Mouse (Mus musculus): ENCODE measurements around the gene Ubtf. TPM values are rescaled to one million over a fixed set of nuclear protein-coding genes. Genes with fewer than 3 reads are reported as not detected.
"Not testable (repeated sequence)": the region's sequence is repeated elsewhere in the genome, so short reads cannot be mapped to it uniquely, and the experiment has no call there.

Ubtf gene
- 102 and 108 TPM in 2 replicates for polyA plus RNA-seq (2016; fragmentation: Nextera tagmentation; extraction: Ambion mirVana)

GRCm38 (mm10) chr11:102319410-102319792, at the start of gene Ubtf:
Gene Ubtf (minus strand): TSS chr11:102319742.
- no peaks in the 10 kb centered on the region for H3K27me3 ChIP-seq (ENCODE audit: low read depth, poor library complexity, severe bottlenecking)
- no peaks in the 10 kb centered on the region for H3K9me3 ChIP-seq (replicated peaks)
- H3K36me3 ChIP-seq, result peaks cover 15% of the 10 kb centered on the region
- DNase-seq (ENCODE audit: low spot score), result peak; percentile 83
- H3K4me1 ChIP-seq, result peaks cover 35% of the 10 kb centered on the region
- under 1% methylated on average over 25 of the region's 25 CpGs for WGBS
- H3K27ac ChIP-seq, result peak within 1 kb of the TSS; percentile 100
- peak within 1 kb of the TSS; percentile 100 for H3K4me3 ChIP-seq

GRCm38 (mm10) chr11:102369263-102369662, 49.7 kb upstream of the Ubtf start:
- Histone ChIP-seq H3K36me3 (no peaks in the 10 kb centered on the region), H3K27me3 (ENCODE audit: low read depth, poor library complexity, severe bottlenecking) (peaks cover 27% of the 10 kb centered on the region)
- no peak for DNase-seq (ENCODE audit: low spot score)

GRCm38 (mm10) chr11:102368347-102368746, 48.8 kb upstream of the Ubtf start:
- Histone ChIP-seq H3K4me1 (peaks cover 6% of the 10 kb centered on the region; the same call in 1 of the 2 replicates), H3K9me3 (replicated peaks) (no peaks in the 10 kb centered on the region), H3K36me3 (no peaks in the 10 kb centered on the region), H3K4me3 (no peak overlapping the region), H3K27me3 (ENCODE audit: low read depth, poor library complexity, severe bottlenecking) (peaks cover 17% of the 10 kb centered on the region), H3K27ac (no peak overlapping the region)
- 83% methylated on average over 5 of the region's 5 CpGs for WGBS
- no peak for DNase-seq (ENCODE audit: low spot score)

More at GRCm38 (mm10) chr11:102369263-102369662, 49.7 kb upstream of the Ubtf start:
- 73% methylated on average over 4 of the region's 4 CpGs for WGBS
- Histone ChIP-seq H3K9me3 (replicated peaks) (no peaks in the 10 kb centered on the region), H3K4me3 (no peak overlapping the region), H3K27ac (no peak overlapping the region), H3K4me1 (0 out of 2 replicates have a peak, but pooled peaks cover 4% of the 10 kb centered on the region)

GRCm38 (mm10) chr11:102367504-102368280, 48.1 kb upstream of the Ubtf start:
- Histone ChIP-seq H3K4me1 (peaks cover 6% of the 10 kb centered on the region; the same call in 1 of the 2 replicates), H3K27ac (no peak overlapping the region), H3K9me3 (replicated peaks) (no peaks in the 10 kb centered on the region), H3K4me3 (no peak overlapping the region), H3K27me3 (ENCODE audit: low read depth, poor library complexity, severe bottlenecking) (peaks cover 11% of the 10 kb centered on the region), H3K36me3 (no peaks in the 10 kb centered on the region)
- no peak for DNase-seq (ENCODE audit: low spot score)
- 79% methylated on average over 9 of the region's 9 CpGs for WGBS

GRCm38 (mm10) chr11:102366103-102366502, 46.6 kb upstream of the Ubtf start, which contains the start of gene Slc4a1:
Gene Slc4a1 (minus strand): TSS chr11:102366203.
- WGBS, result 86% methylated on average over 8 of the region's 8 CpGs
- Histone ChIP-seq H3K4me3 (0 out of 2 replicates have a peak within 1 kb of the TSS, but pooled peaks have one; percentile 23), H3K27ac (peak within 1 kb of the TSS; percentile 5; the same call in 1 of the 2 replicates)
- not testable (repeated sequence) for DNase-seq (ENCODE audit: low spot score); H3K9me3 ChIP-seq (replicated peaks); H3K36me3 ChIP-seq; H3K4me1 ChIP-seq; H3K27me3 ChIP-seq (ENCODE audit: low read depth, poor library complexity, severe bottlenecking)

GRCm38 (mm10) chr11:102365699-102366098, 46.2 kb upstream of the Ubtf start:
- Histone ChIP-seq H3K9me3 (replicated peaks) (no peaks in the 10 kb centered on the region), H3K27me3 (ENCODE audit: low read depth, poor library complexity, severe bottlenecking) (0 out of 2 replicates have a peak, but pooled peaks cover 8% of the 10 kb centered on the region), H3K4me3 (no peak overlapping the region), H3K36me3 (no peaks in the 10 kb centered on the region), H3K27ac (peak overlapping the region; percentile 5; the same call in 1 of the 2 replicates), H3K4me1 (peaks cover 6% of the 10 kb centered on the region; the same call in 1 of the 2 replicates)
- 45% methylated on average over 4 of the region's 4 CpGs for WGBS
- no peak for DNase-seq (ENCODE audit: low spot score)

- Histone ChIP-seq H3K36me3 (no peaks in the 10 kb centered on the region), H3K27ac (peak overlapping the region; percentile 26; the same call in 1 of the 2 replicates), H3K4me3 (peak overlapping the region; percentile 23; the same call in 1 of the 2 replicates), H3K4me1 (peaks cover 6% of the 10 kb centered on the region; the same call in 1 of the 2 replicates), H3K27me3 (ENCODE audit: low read depth, poor library complexity, severe bottlenecking) (0 out of 2 replicates have a peak, but pooled peaks cover 6% of the 10 kb centered on the region), H3K9me3 (replicated peaks) (no peaks in the 10 kb centered on the region)
- WGBS, result 74% methylated on average over 14 of the region's 14 CpGs
- DNase-seq (ENCODE audit: low spot score), result no peak
Observed at GRCm38 (mm10) chr11:102364570-102365371, 45.2 kb upstream of the Ubtf start.

GRCm38 (mm10) chr11:102363623-102364022, 44.1 kb upstream of the Ubtf start:
- Histone ChIP-seq H3K36me3 (no peaks in the 10 kb centered on the region), H3K4me3 (no peak overlapping the region), H3K27me3 (ENCODE audit: low read depth, poor library complexity, severe bottlenecking) (0 out of 2 replicates have a peak, but pooled peaks cover 7% of the 10 kb centered on the region), H3K4me1 (peaks cover 6% of the 10 kb centered on the region; the same call in 1 of the 2 replicates), H3K9me3 (replicated peaks) (no peaks in the 10 kb centered on the region), H3K27ac (no peak overlapping the region)
- no peak for DNase-seq (ENCODE audit: low spot score)
- 41% methylated on average over 2 of the region's 2 CpGs for WGBS

GRCm38 (mm10) chr11:102361776-102362495, 42.4 kb upstream of the Ubtf start:
- peaks cover 6% of the 10 kb centered on the region; the same call in 1 of the 2 replicates for H3K4me1 ChIP-seq
- 86% methylated on average over 8 of the region's 8 CpGs for WGBS
- no peak overlapping the region for H3K4me3 ChIP-seq
- H3K27ac ChIP-seq, result no peak overlapping the region
- no peaks in the 10 kb centered on the region for H3K9me3 ChIP-seq (replicated peaks)
- H3K27me3 ChIP-seq (ENCODE audit: low read depth, poor library complexity, severe bottlenecking), result peaks cover 22% of the 10 kb centered on the region
- H3K36me3 ChIP-seq, result no peaks in the 10 kb centered on the region
- no peak for DNase-seq (ENCODE audit: low spot score)

GRCm38 (mm10) chr11:102358365-102358764, 38.8 kb upstream of the Ubtf start:
- Histone ChIP-seq H3K36me3 (no peaks in the 10 kb centered on the region), H3K27me3 (ENCODE audit: low read depth, poor library complexity, severe bottlenecking) (peaks cover 33% of the 10 kb centered on the region), H3K4me3 (no peak overlapping the region), H3K9me3 (replicated peaks) (no peaks in the 10 kb centered on the region), H3K4me1 (no peaks in the 10 kb centered on the region), H3K27ac (no peak overlapping the region)
- DNase-seq (ENCODE audit: low spot score), result no peak
- WGBS, result 69% methylated on average over 10 of the region's 10 CpGs

- no peak overlapping the region for H3K4me3 ChIP-seq
- DNase-seq (ENCODE audit: low spot score), result no peak
- H3K4me1 ChIP-seq, result no peaks in the 10 kb centered on the region
- no peak overlapping the region for H3K27ac ChIP-seq
- H3K27me3 ChIP-seq (ENCODE audit: low read depth, poor library complexity, severe bottlenecking), result peaks cover 44% of the 10 kb centered on the region
- 66% methylated on average over 31 of the region's 31 CpGs for WGBS
- no peaks in the 10 kb centered on the region for H3K9me3 ChIP-seq (replicated peaks)
- no peaks in the 10 kb centered on the region for H3K36me3 ChIP-seq
Observed at GRCm38 (mm10) chr11:102356636-102357350, 37.3 kb upstream of the Ubtf start.

- 85% methylated on average over 12 of the region's 12 CpGs for WGBS
- no peak for DNase-seq (ENCODE audit: low spot score)
- Histone ChIP-seq H3K4me1 (no peaks in the 10 kb centered on the region), H3K27ac (no peak overlapping the region), H3K27me3 (ENCODE audit: low read depth, poor library complexity, severe bottlenecking) (peaks cover 43% of the 10 kb centered on the region), H3K36me3 (no peaks in the 10 kb centered on the region), H3K4me3 (no peak overlapping the region), H3K9me3 (replicated peaks) (no peaks in the 10 kb centered on the region)
Observed at GRCm38 (mm10) chr11:102356190-102356589, 36.6 kb upstream of the Ubtf start.
